Mouse (Mus musculus): ENCODE measurements around the gene Ercc6. TPM values are rescaled to one million over a fixed set of nuclear protein-coding genes. Genes with fewer than 3 reads are reported as not detected.

Gene Ercc6
- total RNA-seq, 1 experiment from 2014 or later, result 29.1 TPM

DNA sequence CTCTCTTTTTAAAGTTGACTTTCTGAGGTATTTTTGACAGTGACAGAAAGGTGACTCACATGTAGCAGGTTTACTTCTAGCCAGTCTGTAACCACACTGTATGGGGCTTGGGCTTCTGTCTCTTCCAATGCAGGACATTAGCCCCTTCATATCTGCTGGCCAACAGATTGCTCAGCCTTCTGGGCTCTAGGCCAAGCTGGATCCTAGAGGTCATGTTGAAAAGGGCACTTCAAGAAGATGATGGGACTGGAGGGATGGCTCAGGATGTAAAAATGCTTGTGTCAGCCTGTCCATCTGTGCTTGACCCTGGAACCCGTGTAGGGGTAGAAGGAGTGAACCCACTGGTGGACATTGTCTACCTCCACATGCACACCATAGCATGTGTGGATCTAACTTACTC is 24.8 kb downstream of the Ercc6 start:
- no peak for ATAC-seq (replicated peaks in 1 of 2; ENCODE audit: insufficient read depth in 1 of 2, low FRiP score in 2 of 2, low TSS enrichment in 1 of 2, low read depth in 1 of 2, poor library complexity in 2 of 2, severe bottlenecking in 2 of 2)

DNA sequence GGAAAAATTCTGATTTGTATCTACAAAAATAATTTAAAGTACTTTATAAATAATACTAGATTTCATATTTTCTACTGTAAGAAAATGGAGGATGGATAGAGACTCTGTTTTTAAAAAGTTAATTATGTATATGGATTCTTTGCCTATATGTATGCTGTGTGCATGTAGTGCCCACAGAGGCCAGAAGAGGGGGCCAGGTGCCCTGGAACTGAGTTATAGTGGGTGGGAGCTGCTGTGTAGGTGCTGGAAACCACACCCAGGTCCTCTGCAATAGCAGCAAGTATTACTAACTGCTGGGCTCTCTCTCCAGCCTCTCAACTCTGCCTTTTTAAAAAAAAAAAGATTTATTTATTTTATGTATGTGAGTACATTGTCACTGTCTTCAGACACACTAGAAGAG is 29.8 kb downstream of the Ercc6 start:
- ATAC-seq (replicated peaks in 1 of 2; ENCODE audit: insufficient read depth in 1 of 2, low FRiP score in 2 of 2, low TSS enrichment in 1 of 2, low read depth in 1 of 2, poor library complexity in 2 of 2, severe bottlenecking in 2 of 2), result no peak

- ATAC-seq (replicated peaks in 1 of 2; ENCODE audit: insufficient read depth in 1 of 2, low FRiP score in 2 of 2, low TSS enrichment in 1 of 2, low read depth in 1 of 2, poor library complexity in 2 of 2, severe bottlenecking in 2 of 2), result no peak
Observed at GRCm38 (mm10) chr14:32546676-32547075, 33.4 kb downstream of the Ercc6 start.

- ATAC-seq (replicated peaks in 1 of 2; ENCODE audit: insufficient read depth in 1 of 2, low FRiP score in 2 of 2, low TSS enrichment in 1 of 2, low read depth in 1 of 2, poor library complexity in 2 of 2, severe bottlenecking in 2 of 2), result no peak
Observed at GRCm38 (mm10) chr14:32551854-32552253, 38.5 kb downstream of the Ercc6 start.

DNA sequence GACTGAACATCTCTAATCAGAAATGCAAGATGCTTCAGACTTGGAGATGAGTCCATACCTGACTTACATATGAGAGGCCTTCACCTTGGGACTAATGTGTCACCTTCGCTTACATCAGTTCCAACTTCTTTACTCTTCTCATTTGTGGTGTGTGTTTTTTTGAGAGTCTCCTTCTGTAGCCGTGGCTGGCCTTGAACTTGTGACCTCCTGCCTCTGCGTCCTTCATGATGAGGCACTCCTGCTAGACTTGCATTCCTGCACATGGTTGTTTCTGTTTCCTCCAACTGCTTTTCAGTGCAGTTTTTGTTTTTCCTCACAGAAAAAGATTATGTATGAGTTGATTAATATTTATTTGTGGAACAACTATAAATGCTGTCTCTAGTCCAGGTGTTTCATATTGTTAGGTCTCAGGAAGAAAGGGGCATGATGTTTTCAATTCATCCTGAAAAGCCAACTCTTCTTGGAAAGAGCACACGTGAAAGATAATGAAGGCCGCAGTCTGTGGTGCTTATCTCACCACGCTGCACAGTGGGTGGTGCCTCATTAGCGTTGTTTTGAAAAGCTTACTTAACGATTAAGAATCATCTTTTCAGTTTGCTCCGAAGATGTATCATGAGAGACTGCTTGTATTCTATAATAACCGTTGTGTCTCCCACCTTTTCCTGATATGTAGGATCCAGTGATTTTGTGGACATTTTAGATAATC is 40.0 kb downstream of the Ercc6 start:
- no peak for ATAC-seq (replicated peaks in 1 of 2; ENCODE audit: insufficient read depth in 1 of 2, low FRiP score in 2 of 2, low TSS enrichment in 1 of 2, low read depth in 1 of 2, poor library complexity in 2 of 2, severe bottlenecking in 2 of 2)

GRCm38 (mm10) chr14:32554860-32555526 is 41.7 kb downstream of the Ercc6 start:
- no peak for ATAC-seq (replicated peaks in 1 of 2; ENCODE audit: insufficient read depth in 1 of 2, low FRiP score in 2 of 2, low TSS enrichment in 1 of 2, low read depth in 1 of 2, poor library complexity in 2 of 2, severe bottlenecking in 2 of 2)

DNA sequence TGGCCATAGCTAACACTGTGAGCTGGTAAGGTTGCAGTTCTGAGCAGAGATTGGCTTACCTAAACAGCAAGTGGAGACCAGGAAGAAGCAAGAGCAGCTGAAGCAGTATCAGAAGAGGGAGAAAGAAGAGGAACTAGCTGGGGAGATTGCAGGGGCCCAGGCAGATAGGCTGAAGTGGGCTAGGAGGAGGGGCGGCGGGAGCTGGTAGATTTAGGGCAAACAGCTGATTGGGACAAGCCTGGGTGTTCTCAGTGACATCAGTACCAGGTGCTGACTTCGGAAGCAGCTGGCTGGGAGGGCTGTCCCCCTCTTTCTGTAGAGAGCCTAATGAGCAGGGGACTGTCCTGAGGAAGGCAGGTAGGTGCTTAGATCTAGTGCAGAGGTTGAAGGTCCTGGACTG is 48.1 kb downstream of the Ercc6 start:
- no peak for ATAC-seq (replicated peaks in 1 of 2; ENCODE audit: insufficient read depth in 1 of 2, low FRiP score in 2 of 2, low TSS enrichment in 1 of 2, low read depth in 1 of 2, poor library complexity in 2 of 2, severe bottlenecking in 2 of 2)

- no peak for ATAC-seq (replicated peaks in 1 of 2; ENCODE audit: insufficient read depth in 1 of 2, low FRiP score in 2 of 2, low TSS enrichment in 1 of 2, low read depth in 1 of 2, poor library complexity in 2 of 2, severe bottlenecking in 2 of 2)
Observed at GRCm38 (mm10) chr14:32563661-32564060, 50.3 kb downstream of the Ercc6 start.

- no peak for ATAC-seq (replicated peaks in 1 of 2; ENCODE audit: insufficient read depth in 1 of 2, low FRiP score in 2 of 2, low TSS enrichment in 1 of 2, low read depth in 1 of 2, poor library complexity in 2 of 2, severe bottlenecking in 2 of 2)
Observed at GRCm38 (mm10) chr14:32572519-32572918, 59.2 kb downstream of the Ercc6 start.

DNA sequence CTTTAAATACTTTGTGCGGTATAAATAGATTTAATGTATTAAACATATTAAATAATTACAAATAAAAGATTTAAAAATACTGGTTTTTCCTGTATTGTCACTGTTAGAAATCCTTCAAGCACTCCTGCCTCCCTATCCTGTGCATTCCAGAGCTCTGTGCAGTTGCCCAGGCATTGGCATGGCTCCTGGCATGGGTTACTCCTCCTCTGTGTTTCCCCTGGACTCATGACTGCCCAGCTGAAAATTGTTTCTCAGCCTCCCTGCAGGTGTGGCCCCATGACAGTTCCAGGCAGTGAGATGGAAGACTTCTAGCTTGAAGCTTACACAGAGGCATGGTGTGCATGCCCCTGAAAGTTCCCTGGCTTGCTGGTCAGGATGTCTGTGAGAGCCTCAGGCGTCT is 65.1 kb downstream of the Ercc6 start:
- no peak for ATAC-seq (replicated peaks in 1 of 2; ENCODE audit: insufficient read depth in 1 of 2, low FRiP score in 2 of 2, low TSS enrichment in 1 of 2, low read depth in 1 of 2, poor library complexity in 2 of 2, severe bottlenecking in 2 of 2)

DNA sequence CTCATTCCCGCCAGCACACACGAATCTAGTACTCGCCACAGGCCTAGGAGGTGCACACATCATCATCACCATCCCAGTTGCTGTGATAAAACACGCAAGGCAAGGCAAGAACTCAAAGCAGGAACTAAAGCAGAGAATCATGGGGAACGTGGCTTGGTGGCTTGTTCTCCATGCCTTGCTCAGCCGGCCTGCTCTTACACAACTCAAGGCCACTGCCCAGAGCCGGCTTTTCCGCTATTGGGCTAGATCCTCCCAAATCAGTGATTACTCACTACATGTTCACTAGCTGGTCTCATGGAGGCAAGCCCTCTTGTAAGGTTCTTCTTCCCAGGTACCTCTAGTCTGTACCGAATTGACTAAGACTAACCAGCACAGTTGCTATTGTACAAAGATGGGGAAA is 70.4 kb downstream of the Ercc6 start:
- ATAC-seq (replicated peaks in 1 of 2; ENCODE audit: insufficient read depth in 1 of 2, low FRiP score in 2 of 2, low TSS enrichment in 1 of 2, low read depth in 1 of 2, poor library complexity in 2 of 2, severe bottlenecking in 2 of 2), result no peak

DNA sequence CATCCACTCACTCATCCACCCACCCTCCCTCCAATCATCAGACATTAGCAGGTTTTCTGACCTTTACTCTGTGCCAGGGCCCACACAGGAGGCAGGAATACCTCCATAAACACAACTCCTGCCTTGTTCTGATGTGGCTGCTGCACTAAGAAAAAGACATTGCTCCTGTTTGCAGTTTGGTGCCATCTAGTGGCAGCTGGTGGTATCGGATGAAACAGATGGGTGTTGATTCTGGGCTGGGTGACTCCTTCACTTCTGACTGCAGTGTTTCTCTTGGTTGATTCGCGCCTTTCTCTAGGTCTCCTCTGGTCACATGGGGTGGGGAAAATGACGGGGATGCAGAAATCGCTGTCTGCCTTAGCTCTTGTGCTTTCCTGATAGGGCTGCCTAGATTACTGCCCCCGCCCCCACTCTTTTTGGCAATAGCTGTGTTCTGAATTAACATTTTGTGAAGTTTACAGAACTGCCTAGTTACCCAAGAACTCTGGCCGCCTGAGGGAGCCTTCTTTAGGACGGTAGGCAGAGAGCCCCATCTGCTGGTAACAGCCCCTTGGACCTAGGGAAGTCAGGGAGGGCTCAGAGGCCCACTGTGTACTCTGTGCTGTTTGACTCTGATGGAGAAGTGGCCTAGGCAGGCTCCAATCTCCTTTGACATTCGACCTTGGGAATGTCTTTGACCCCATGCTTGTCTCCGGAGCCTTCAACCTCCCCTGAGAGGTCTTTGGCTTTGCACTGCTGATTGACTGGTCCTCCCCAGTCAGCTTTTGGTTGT is 73.9 kb downstream of the Ercc6 start:
- ATAC-seq (replicated peaks in 1 of 2; ENCODE audit: insufficient read depth in 1 of 2, low FRiP score in 2 of 2, low TSS enrichment in 1 of 2, low read depth in 1 of 2, poor library complexity in 2 of 2, severe bottlenecking in 2 of 2), result 0 out of 4 replicates have a peak, but pooled peaks have one; percentile 33 to 56

DNA sequence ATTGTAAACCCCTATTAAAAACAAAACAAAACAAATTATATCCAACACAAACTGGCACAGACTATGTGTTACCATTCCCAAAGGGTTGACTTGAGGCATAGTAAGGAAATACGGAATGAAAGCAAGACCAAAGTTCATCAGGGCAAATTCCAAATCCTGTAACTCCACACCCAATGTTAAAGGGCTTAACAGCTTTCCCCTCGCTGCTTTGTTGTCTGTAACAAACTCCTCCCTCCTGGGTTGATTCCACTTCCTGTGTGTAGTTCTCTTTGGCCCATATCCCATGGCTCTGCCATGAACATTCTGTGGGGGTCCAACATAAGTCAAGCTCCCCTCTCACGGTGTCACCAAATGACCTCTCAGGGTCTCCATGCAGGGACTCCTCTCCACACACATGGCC is 77.1 kb downstream of the Ercc6 start:
- no peak for ATAC-seq (replicated peaks in 1 of 2; ENCODE audit: insufficient read depth in 1 of 2, low FRiP score in 2 of 2, low TSS enrichment in 1 of 2, low read depth in 1 of 2, poor library complexity in 2 of 2, severe bottlenecking in 2 of 2)

DNA sequence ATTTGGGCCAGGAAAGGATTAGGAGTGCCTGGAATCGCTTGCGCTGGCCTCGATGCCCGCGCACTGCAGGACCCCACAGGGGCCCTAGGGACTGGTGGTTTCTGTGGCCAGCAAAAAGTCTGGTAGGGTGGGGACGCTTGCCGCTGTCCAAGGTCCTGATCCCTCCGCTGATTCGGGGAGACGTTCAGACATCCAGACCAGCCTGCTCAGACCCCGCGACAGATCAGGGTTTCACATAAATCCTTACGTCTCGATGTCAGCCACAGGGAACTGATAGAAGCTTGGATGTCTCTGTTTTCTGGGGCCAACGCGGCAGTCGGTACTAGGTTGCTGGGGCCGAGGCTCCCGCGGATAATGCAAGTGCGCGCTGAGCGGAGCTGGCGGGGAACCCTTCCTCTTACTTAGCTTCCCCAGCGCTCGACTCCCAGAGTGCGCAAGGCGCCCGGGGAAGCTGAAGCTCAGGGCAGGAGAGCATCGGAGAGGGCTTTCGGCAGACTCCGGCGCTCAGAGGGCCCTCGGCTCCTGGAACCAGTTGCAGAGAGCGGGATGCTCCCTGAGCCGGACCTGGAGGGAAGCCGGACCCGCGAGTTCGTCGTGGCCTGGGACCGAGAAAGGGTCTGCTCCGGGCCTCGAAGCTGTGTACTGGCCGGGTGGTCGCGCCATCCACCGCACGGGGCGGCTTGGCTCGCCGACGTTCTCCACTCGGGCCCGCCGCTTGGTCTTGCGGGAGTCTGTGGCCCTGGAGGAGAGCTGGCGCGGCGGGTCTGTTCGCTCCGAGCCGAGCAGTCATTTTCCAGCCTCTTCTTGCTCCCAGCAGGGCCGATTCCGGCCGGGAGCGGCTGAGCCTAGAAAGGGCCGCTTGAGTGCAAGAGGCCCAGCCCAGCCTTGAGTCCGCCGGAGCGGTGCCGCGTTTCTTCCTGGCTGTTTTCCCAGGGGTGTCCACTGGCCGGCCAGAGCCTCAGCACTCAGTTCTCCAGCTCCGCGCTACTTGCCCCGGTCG is 84.2 kb downstream of the Ercc6 start:
- peak; percentile 86 to 92 for ATAC-seq (replicated peaks in 1 of 2; ENCODE audit: insufficient read depth in 1 of 2, low FRiP score in 2 of 2, low TSS enrichment in 1 of 2, low read depth in 1 of 2, poor library complexity in 2 of 2, severe bottlenecking in 2 of 2)

DNA sequence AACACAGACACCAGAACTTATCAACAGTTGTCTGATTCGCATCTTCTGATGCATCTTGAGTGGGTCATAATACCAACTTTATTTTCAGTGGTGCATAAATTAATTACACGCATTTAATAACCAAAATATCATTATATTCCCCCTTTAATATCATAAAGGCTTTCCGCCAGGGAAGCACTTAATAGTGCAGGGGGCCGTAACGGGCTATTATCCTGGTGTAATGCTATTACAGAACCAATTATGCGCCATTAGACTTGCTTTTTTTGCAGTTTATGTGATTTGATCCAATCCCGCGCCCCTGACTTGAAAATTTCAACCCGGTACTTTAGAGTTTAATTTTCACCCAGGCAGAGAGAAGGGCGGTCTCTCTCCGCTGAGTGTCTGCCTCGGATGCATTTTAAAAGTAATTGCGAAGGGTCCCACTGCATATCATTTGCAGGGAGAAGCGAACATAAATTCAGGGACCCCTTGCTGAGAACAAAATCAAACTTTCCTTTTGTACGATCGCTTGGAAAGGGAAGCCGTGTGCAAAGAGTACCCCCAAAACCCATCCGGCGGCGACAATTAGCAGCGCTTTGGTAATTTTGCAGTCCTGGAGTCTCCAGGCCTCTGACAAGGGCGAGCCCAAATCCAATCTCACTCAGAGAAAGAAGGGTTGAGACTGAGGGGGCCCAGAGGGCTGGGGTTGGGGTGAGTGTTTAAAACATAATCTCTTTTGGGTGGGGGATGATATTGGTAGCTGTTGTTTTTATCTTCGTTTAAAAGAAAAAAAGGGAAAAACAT is 85.3 kb downstream of the Ercc6 start:
- ATAC-seq (replicated peaks in 1 of 2; ENCODE audit: insufficient read depth in 1 of 2, low FRiP score in 2 of 2, low TSS enrichment in 1 of 2, low read depth in 1 of 2, poor library complexity in 2 of 2, severe bottlenecking in 2 of 2), result no peak

- ATAC-seq (replicated peaks in 1 of 2; ENCODE audit: insufficient read depth in 1 of 2, low FRiP score in 2 of 2, low TSS enrichment in 1 of 2, low read depth in 1 of 2, poor library complexity in 2 of 2, severe bottlenecking in 2 of 2), result no peak
Observed at GRCm38 (mm10) chr14:32599290-32600041, 86.1 kb downstream of the Ercc6 start, which contains the start of gene Prrxl1. TSS of gene Prrxl1 (plus strand) at chr14:32599407.

All from hematopoietic stem cell, adult 5-6 weeks (primary cell).